Comparison of ENCODE assay signal across 20 mouse cellular contexts in genomic region chr1:105188920-105189266, GRCm38 (mm10).
DNase-seq lines count a peak whose midpoint lies in the region; ATAC-seq and TF ChIP-seq lines count a peak whose summit lies in the region.
"Had no signal": no experiment of that assay in that cellular context is flagged by ENCODE, and none has a peak within 500 bp of the region (broad histone marks: within the 10 kb centered on the region; RNA-seq: fewer than 3 reads in every experiment).

No protein-coding gene starts in this region.

- no peaks in the 10 kb centered on the region for H3K36me3 ChIP-seq in lung, embryonic 14.5 days (ENCODE audit: insufficient read depth)
- H3K36me3 ChIP-seq in midbrain, embryonic 13.5 days, result no peaks in the 10 kb centered on the region
- H3K36me3 ChIP-seq: embryonic facial prominence, embryonic 12.5 days; forebrain, embryonic 12.5 days; heart, embryonic 12.5 days; limb, embryonic 15.5 days had no signal

- no peaks in the 10 kb centered on the region for H3K4me1 ChIP-seq in lung, embryonic 14.5 days (ENCODE audit: insufficient read depth)
- no peaks in the 10 kb centered on the region for H3K4me1 ChIP-seq in midbrain, embryonic 13.5 days (replicated peaks)
- H3K4me1 ChIP-seq: embryonic facial prominence, embryonic 12.5 days; forebrain, embryonic 12.5 days; limb, embryonic 15.5 days; megakaryocyte, embryonic 14.5 days had no signal

- H3K27me3 ChIP-seq in lung, embryonic 14.5 days (ENCODE audit: insufficient read depth, low read length), result no peaks in the 10 kb centered on the region
- H3K27me3 ChIP-seq in midbrain, embryonic 13.5 days, result no peaks in the 10 kb centered on the region
- H3K27me3 ChIP-seq: embryonic facial prominence, embryonic 12.5 days; forebrain, embryonic 12.5 days; heart, embryonic 12.5 days; limb, embryonic 15.5 days; megakaryocyte, embryonic 14.5 days had no signal

- intact Hi-C loops in left cerebral cortex, postnatal 14 days (cut with DNase I), result no loop called here

- H3K4me3 ChIP-seq in lung, embryonic 14.5 days (ENCODE audit: low read depth, low read length), result no peak overlapping the region
- no peak overlapping the region for H3K4me3 ChIP-seq in midbrain, embryonic 13.5 days (replicated peaks)
- H3K4me3 ChIP-seq: embryonic facial prominence, embryonic 12.5 days; forebrain, embryonic 12.5 days; heart, embryonic 12.5 days; left cerebral cortex, adult 2 months; limb, embryonic 15.5 days; megakaryocyte, embryonic 14.5 days had no signal

- DNase-seq in adrenal gland, postnatal 14 days, result peak; percentile 45
- no peak for DNase-seq in adrenal gland, adult 18-20 months (ENCODE audit: low spot score in 2 of 2)
- no peak for DNase-seq in lung, embryonic 14.5 days
- DNase-seq in lung, postnatal 4 days, result no peak
- DNase-seq in lung, postnatal 25 days (ENCODE audit: low spot score), result peak; percentile 18
- no peak for DNase-seq in left cerebral cortex, postnatal 14 days (ENCODE audit: low spot score in 2 of 2)
- DNase-seq: cerebellum, adult 11 months; cerebellum, adult 9-11 months; heart, postnatal 14 days; left cerebral cortex, postnatal 4 days; midbrain, embryonic 14.5 days had no signal

- no peak for TF ChIP-seq CTCF in lung, embryonic 14.5 days (IDR thresholded peaks at IDR 0.05; ENCODE audit: low read depth)

- H3K27ac ChIP-seq in lung, embryonic 14.5 days (ENCODE audit: low read depth), result no peak overlapping the region
- no peak overlapping the region for H3K27ac ChIP-seq in midbrain, embryonic 13.5 days
- H3K27ac ChIP-seq: embryonic facial prominence, embryonic 12.5 days; forebrain, embryonic 12.5 days; kidney, postnatal 0 days; left cerebral cortex, adult 2 months; limb, embryonic 15.5 days; liver, embryonic 14.5 days had no signal

- H3K4me2 ChIP-seq in lung, embryonic 14.5 days, result no peak overlapping the region
- no peak overlapping the region for H3K4me2 ChIP-seq in midbrain, embryonic 13.5 days (replicated peaks)
- H3K4me2 ChIP-seq: embryonic facial prominence, embryonic 12.5 days; forebrain, embryonic 12.5 days; heart, embryonic 12.5 days; limb, embryonic 15.5 days had no signal

- no peak overlapping the region for H3K9ac ChIP-seq in lung, embryonic 14.5 days
- H3K9ac ChIP-seq in midbrain, embryonic 13.5 days (replicated peaks), result no peak overlapping the region
- H3K9ac ChIP-seq: embryonic facial prominence, embryonic 12.5 days; forebrain, embryonic 12.5 days; heart, embryonic 12.5 days; limb, embryonic 15.5 days; liver, embryonic 14.5 days had no signal

- ATAC-seq in lung, embryonic 14.5 days (ENCODE audit: insufficient read depth), result peak; percentile 19; the same call in 1 of the 2 replicates
- no peak for ATAC-seq in midbrain, embryonic 13.5 days

- H3K9me3 ChIP-seq in lung, embryonic 14.5 days (ENCODE audit: low read depth, low read length), result no peaks in the 10 kb centered on the region
- no peaks in the 10 kb centered on the region for H3K9me3 ChIP-seq in midbrain, embryonic 13.5 days
- H3K9me3 ChIP-seq: embryonic facial prominence, embryonic 12.5 days; forebrain, embryonic 12.5 days; heart, embryonic 12.5 days; limb, embryonic 15.5 days had no signal

Comparison
In these comparisons a context has a peak if more than half of its experiments do, and no peak if none do; other contexts are left out.
1. DNase-seq: peak in adrenal gland, postnatal 14 days (single experiment) and lung, postnatal 25 days (single experiment); none in adrenal gland, adult 18-20 months (0 of 2), lung, embryonic 14.5 days (single experiment), lung, postnatal 4 days (0 of 2) and left cerebral cortex, postnatal 14 days (0 of 2).